Mouse (Mus musculus) hindbrain, postnatal 0 days (tissue): ENCODE data around the gene Galntl6. TPM values are rescaled to one million over a fixed set of nuclear protein-coding genes. Genes with fewer than 3 reads are reported as not detected.
A peak's percentile ranks its signal among the peaks of the same experiment; 100 is the strongest.

ENCODE experiments used
- ATAC-seq: fragments of 200-750 bp; cut with Nextera tagmentation; 2 replicates; pipeline ENCODE4 v1.8.0; 2017; ENCODE audit warnings: mild to moderate bottlenecking, moderate TSS enrichment, moderate library complexity
- DNase-seq: peaks from one replicate; pipeline ENCODE4 v3.0.0-alpha.2; 2015; ENCODE audit warnings: low spot score
- H3K27ac ChIP-seq: fragments of 300-500 bp; sonication (generic); 2 replicates; pipeline ENCODE4 v1.5.1; 2014; ENCODE audit warnings: mild to moderate bottlenecking
- H3K27me3 ChIP-seq: fragments of 300-500 bp; sonication (generic); 2 replicates; pipeline ENCODE4 v1.6.1; 2014; ENCODE audit warnings: low read length, mixed read lengths; ENCODE audit not compliant: insufficient read depth
- H3K36me3 ChIP-seq: fragments of 300-500 bp; sonication (generic); 2 replicates; pipeline ENCODE4 v1.6.1; 2014; ENCODE audit warnings: low read length, mixed read lengths; ENCODE audit not compliant: insufficient read depth
- H3K4me1 ChIP-seq: fragments of 300-500 bp; sonication (generic); 2 replicates; pipeline ENCODE4 v1.6.1; 2014; ENCODE audit warnings: antibody characterized with exemption, low read length, mixed read lengths; ENCODE audit not compliant: insufficient read depth
- H3K4me2 ChIP-seq: fragments of 300-500 bp; sonication (generic); 2 replicates; pipeline ENCODE4 v1.6.1; 2014; ENCODE audit warnings: low read depth, mild to moderate bottlenecking, low read length, moderate library complexity, mixed read lengths
- H3K4me3 ChIP-seq: fragments of 300-500 bp; sonication (generic); 2 replicates; pipeline ENCODE4 v1.5.1; 2014; ENCODE audit warnings: low read length
- H3K9ac ChIP-seq: fragments of 300-500 bp; sonication (generic); replicated peaks from 2 replicates; pipeline ENCODE4 v1.6.1; 2014; ENCODE audit warnings: mild to moderate bottlenecking, low read length, moderate library complexity, mixed read lengths
- H3K9me3 ChIP-seq: fragments of 300-500 bp; sonication (generic); 2 replicates; pipeline ENCODE4 v1.6.1; 2016; ENCODE audit warnings: low read length, mixed read lengths
- CTCF ChIP-seq: IDR thresholded peaks from 2 replicates; pipeline ENCODE4 v1.5.1; 2016; ENCODE audit warnings: antibody characterized with exemption, control low read depth, low read depth
- WGBS: fragments of 180-500 bp; shearing (Covaris S2); extraction: QIAGEN DNeasy Blood & Tissue Kit; methylation state at CpG from one replicate; pipeline ENCODE4 v1.1.7; 2014; 5-methylcytosine and 5-hydroxymethylcytosine counted together
- polyA plus RNA-seq: library from polyadenylated mRNA; unstranded; fragments of >200 nt; fragmentation: Nextera tagmentation; extraction: Ambion mirVana; gene quantifications from 2 replicates; pipeline ENCODE4 v1.2.1, GENCODE M21; 2015
- total RNA-seq: library from RNA; depleted of rRNA; stranded (reverse); fragments of >200 nt; gene quantifications from 2 replicates; pipeline ENCODE4 v1.2.3, GENCODE M21; 2014

Gene Galntl6
- total and polyA plus RNA-seq, 2 experiments from 2014 or later, result 16.5 to 26.5 TPM

- TF ChIP-seq CTCF, result no peak
These were observed 1153.6 kb downstream of the Galntl6 start for GRCm38 (mm10) chr8:57758857-57759256.

GRCm38 (mm10) chr8:57757476-57757875, 1155.0 kb downstream of the Galntl6 start:
- H3K27me3 ChIP-seq, result no peaks in the 10 kb centered on the region
- no peaks in the 10 kb centered on the region for H3K9me3 ChIP-seq
- no peak overlapping the region for H3K4me3 ChIP-seq
- ATAC-seq, result no peak
- no peak for TF ChIP-seq CTCF
- no peak overlapping the region for H3K9ac ChIP-seq
- no peaks in the 10 kb centered on the region for H3K4me1 ChIP-seq
- no peak overlapping the region for H3K4me2 ChIP-seq
- DNase-seq, result no peak
- no peaks in the 10 kb centered on the region for H3K36me3 ChIP-seq
- no peak overlapping the region for H3K27ac ChIP-seq

More at GRCm38 (mm10) chr8:57758857-57759256, 1153.6 kb downstream of the Galntl6 start:
- no peaks in the 10 kb centered on the region for H3K36me3 ChIP-seq
- no peaks in the 10 kb centered on the region for H3K27me3 ChIP-seq
- ATAC-seq, result no peak
- no peak overlapping the region for H3K4me2 ChIP-seq
- H3K27ac ChIP-seq, result no peak overlapping the region
- no peak overlapping the region for H3K9ac ChIP-seq
- no peak overlapping the region for H3K4me3 ChIP-seq
- DNase-seq, result no peak
- no peaks in the 10 kb centered on the region for H3K9me3 ChIP-seq
- H3K4me1 ChIP-seq, result no peaks in the 10 kb centered on the region

GRCm38 (mm10) chr8:57754066-57754465, 1158.4 kb downstream of the Galntl6 start:
- Histone ChIP-seq H3K9ac (no peak overlapping the region), H3K36me3 (no peaks in the 10 kb centered on the region), H3K4me2 (0 out of 2 replicates have a peak overlapping the region, but pooled peaks have one; percentile 23), H3K4me1 (no peaks in the 10 kb centered on the region), H3K27ac (no peak overlapping the region), H3K9me3 (no peaks in the 10 kb centered on the region), H3K27me3 (no peaks in the 10 kb centered on the region), H3K4me3 (no peak overlapping the region)
- ATAC-seq (no peak), DNase-seq (no peak)
- WGBS, result 43% methylated on average over 6 of the region's 6 CpGs
- no peak for TF ChIP-seq CTCF

- H3K9me3 ChIP-seq, result no peaks in the 10 kb centered on the region
- H3K4me3 ChIP-seq, result no peak overlapping the region
- WGBS, result 90% methylated on average over 12 of the region's 12 CpGs
- DNase-seq, result no peak
- no peaks in the 10 kb centered on the region for H3K4me1 ChIP-seq
- no peak overlapping the region for H3K9ac ChIP-seq
- H3K4me2 ChIP-seq, result no peak overlapping the region
- no peak for TF ChIP-seq CTCF
- no peaks in the 10 kb centered on the region for H3K27me3 ChIP-seq
- H3K27ac ChIP-seq, result no peak overlapping the region
- H3K36me3 ChIP-seq, result no peaks in the 10 kb centered on the region
- no peak for ATAC-seq
These were observed 1168.8 kb downstream of the Galntl6 start for GRCm38 (mm10) chr8:57743636-57744035.

GRCm38 (mm10) chr8:57741983-57742382, 1170.5 kb downstream of the Galntl6 start:
- WGBS, result 56% methylated on average over 6 of the region's 6 CpGs
- DNase-seq, result no peak

GRCm38 (mm10) chr8:57741309-57741708, 1171.1 kb downstream of the Galntl6 start:
- Histone ChIP-seq H3K27me3 (no peaks in the 10 kb centered on the region), H3K36me3 (no peaks in the 10 kb centered on the region), H3K9me3 (no peaks in the 10 kb centered on the region), H3K4me3 (no peak overlapping the region), H3K9ac (no peak overlapping the region), H3K4me1 (no peaks in the 10 kb centered on the region), H3K4me2 (no peak overlapping the region), H3K27ac (no peak overlapping the region)
- DNase-seq (no peak), ATAC-seq (no peak)
- TF ChIP-seq CTCF, result no peak
- WGBS, result 50% methylated on average over 8 of the region's 8 CpGs

More at GRCm38 (mm10) chr8:57741983-57742382, 1170.5 kb downstream of the Galntl6 start:
- Histone ChIP-seq H3K9ac (no peak overlapping the region), H3K4me2 (no peak overlapping the region), H3K4me3 (no peak overlapping the region), H3K9me3 (no peaks in the 10 kb centered on the region), H3K36me3 (no peaks in the 10 kb centered on the region), H3K27ac (no peak overlapping the region), H3K4me1 (no peaks in the 10 kb centered on the region), H3K27me3 (no peaks in the 10 kb centered on the region)
- TF ChIP-seq CTCF, result no peak
- no peak for ATAC-seq

- no peak for DNase-seq
- Histone ChIP-seq H3K4me2 (no peak overlapping the region), H3K4me1 (no peaks in the 10 kb centered on the region), H3K4me3 (no peak overlapping the region), H3K9ac (no peak overlapping the region), H3K36me3 (no peaks in the 10 kb centered on the region), H3K9me3 (no peaks in the 10 kb centered on the region), H3K27me3 (no peaks in the 10 kb centered on the region), H3K27ac (no peak overlapping the region)
- TF ChIP-seq CTCF, result no peak
- no peak for ATAC-seq
- WGBS, result 93% methylated on average over 4 of the region's 4 CpGs
These were observed 1175.2 kb downstream of the Galntl6 start for GRCm38 (mm10) chr8:57737281-57737680.
